Mouse (Mus musculus) MEL (cell line): ENCODE results near the gene Krt78. TPM values are rescaled to one million over a fixed set of nuclear protein-coding genes. Genes with fewer than 3 reads are reported as not detected.
A peak's percentile ranks its signal among the peaks of the same experiment; 100 is the strongest.

Source experiments
- DNase-seq: peaks from one replicate; pipeline ENCODE4 v3.0.0; 2011; ENCODE audit warnings: low read depth, low spot score
- H3K27ac ChIP-seq: 2 replicates; pipeline ENCODE4 v1.5.1; 2012; ENCODE audit warnings: low read depth, mild to moderate bottlenecking, control low read depth, low read length, moderate library complexity; ENCODE audit not compliant: control insufficient read depth
- H3K27me3 ChIP-seq, 2 experiments: fragments of 150-350 bp in 1 of 2; sonication (generic) in 1 of 2; 2 replicates each; pipeline ENCODE4 v1.6.1; 2012; ENCODE audit warnings: low read length in 2 of 2, mild to moderate bottlenecking in 2 of 2, improper control_type of control experiment in 1 of 2, moderate library complexity in 1 of 2; ENCODE audit not compliant: insufficient read depth in 2 of 2, control insufficient read depth in 1 of 2
- H3K36me3 ChIP-seq, 2 experiments: 2 replicates each; pipeline ENCODE4 v1.6.1; 2012 to 2014; ENCODE audit warnings: low read length in 2 of 2, improper control_type of control experiment in 1 of 2, inconsistent platforms in 1 of 2, mild to moderate bottlenecking in 1 of 2; ENCODE audit not compliant: insufficient read depth in 2 of 2, control insufficient read depth in 1 of 2
- H3K4me1 ChIP-seq, 2 experiments: fragments of 150-350 bp in 1 of 2; sonication (generic) in 1 of 2; 2 replicates each; pipeline ENCODE4 v1.6.1; 2012; ENCODE audit warnings: low read length in 2 of 2, improper control_type of control experiment in 1 of 2, mild to moderate bottlenecking in 1 of 2; ENCODE audit not compliant: insufficient read depth in 2 of 2, control insufficient read depth in 1 of 2
- H3K4me3 ChIP-seq, 2 experiments: fragments of 150-350 bp in 1 of 2; sonication (generic) in 1 of 2; 2 replicates each; pipeline ENCODE4 v1.5.1; 2012; ENCODE audit warnings: low read depth in 2 of 2, low read length in 2 of 2, mild to moderate bottlenecking in 2 of 2, moderate library complexity in 2 of 2, control low read depth in 1 of 2, improper control_type of control experiment in 1 of 2; ENCODE audit not compliant: control insufficient read depth in 1 of 2, insufficient read depth in 1 of 2
- H3K79me2 ChIP-seq: 2 replicates; pipeline ENCODE4 v1.6.1; 2012; ENCODE audit warnings: mild to moderate bottlenecking, low read length, moderate library complexity; ENCODE audit not compliant: control insufficient read depth, poor library complexity, insufficient read depth
- H3K9ac ChIP-seq: 2 replicates; pipeline ENCODE4 v1.6.1; 2012; ENCODE audit warnings: low read depth, mild to moderate bottlenecking, control low read depth, low read length, moderate library complexity; ENCODE audit not compliant: control insufficient read depth, poor library complexity, severe bottlenecking
- H3K9me3 ChIP-seq: fragments of 150-350 bp; sonication (generic); replicated peaks from 2 replicates; pipeline ENCODE4 v1.6.1; 2012; ENCODE audit warnings: mild to moderate bottlenecking, low read length, improper control_type of control experiment, moderate library complexity; ENCODE audit not compliant: insufficient read depth
- BHLHE40 ChIP-seq: IDR thresholded peaks from 2 replicates; pipeline ENCODE4 v1.6.1; 2012; ENCODE audit warnings: low read depth, mild to moderate bottlenecking, inconsistent platforms, low read length, improper control_type of control experiment, borderline replicate concordance
- CHD1 ChIP-seq: IDR thresholded peaks from 2 replicates; pipeline ENCODE4 v1.6.1; 2012; ENCODE audit warnings: low read depth, mild to moderate bottlenecking, inconsistent platforms, low read length, improper control_type of control experiment
- CHD2 ChIP-seq: IDR thresholded peaks from 2 replicates; pipeline ENCODE4 v1.6.1; 2011; ENCODE audit warnings: low read length, improper control_type of control experiment
- CTCF ChIP-seq, 3 experiments: IDR thresholded peaks in 2 of 3; conservative IDR thresholded peaks in 1 of 3; 2 replicates each; pipeline ENCODE4 v1.5.1; 2011 to 2012; ENCODE audit warnings: low read length in 3 of 3, low read depth in 2 of 3, mild to moderate bottlenecking in 2 of 3, improper control_type of control experiment in 1 of 3, inconsistent platforms in 1 of 3, mixed read lengths in 1 of 3, moderate library complexity in 1 of 3; ENCODE audit not compliant: control insufficient read depth in 1 of 3, insufficient read depth in 1 of 3, poor library complexity in 1 of 3, severe bottlenecking in 1 of 3
- ELF1 ChIP-seq: IDR thresholded peaks from 2 replicates; pipeline ENCODE4 v1.6.1; 2014; ENCODE audit warnings: low read depth, mild to moderate bottlenecking, inconsistent platforms, low read length, improper control_type of control experiment, moderate library complexity
- EP300 ChIP-seq, 2 experiments: IDR thresholded peaks; 2 replicates each; pipeline ENCODE4 v1.6.1; 2011; ENCODE audit warnings: improper control_type of control experiment in 2 of 2, low read length in 2 of 2, low read depth in 1 of 2, mild to moderate bottlenecking in 1 of 2
- ETS1 ChIP-seq: IDR thresholded peaks from 2 replicates; pipeline ENCODE4 v1.6.1; 2012; ENCODE audit warnings: low read depth, mild to moderate bottlenecking, inconsistent platforms, low read length, improper control_type of control experiment, moderate library complexity
- GABPA ChIP-seq: IDR thresholded peaks from 2 replicates; pipeline ENCODE4 v1.6.1; 2012; ENCODE audit warnings: low read depth, mild to moderate bottlenecking, inconsistent platforms, low read length, improper control_type of control experiment, moderate library complexity
- GATA1 ChIP-seq: IDR thresholded peaks from 2 replicates; pipeline ENCODE4 v1.6.1; 2011; ENCODE audit warnings: low read depth, low read length, improper control_type of control experiment
- HCFC1 ChIP-seq: IDR thresholded peaks from 2 replicates; pipeline ENCODE4 v1.6.1; 2012; ENCODE audit warnings: low read depth, mild to moderate bottlenecking, inconsistent platforms, low read length, improper control_type of control experiment, moderate library complexity
- JUND ChIP-seq: IDR thresholded peaks from 2 replicates; pipeline ENCODE4 v1.6.1; 2011; ENCODE audit warnings: low read depth, mild to moderate bottlenecking, improper control_type of control experiment, low read length
- KAT2A ChIP-seq: conservative IDR thresholded peaks from 2 replicates; pipeline ENCODE4 v1.6.1; 2012; ENCODE audit warnings: low read depth, low read length, improper control_type of control experiment, inconsistent platforms
- MAFK ChIP-seq: IDR thresholded peaks from 2 replicates; pipeline ENCODE4 v1.6.1; 2011; ENCODE audit warnings: low read depth, mild to moderate bottlenecking, low read length, improper control_type of control experiment, borderline replicate concordance
- MAX ChIP-seq: IDR thresholded peaks from 2 replicates; pipeline ENCODE4 v1.6.1; 2011; ENCODE audit warnings: low read length, improper control_type of control experiment
- MXI1 ChIP-seq: IDR thresholded peaks from 2 replicates; pipeline ENCODE4 v1.6.1; 2011; ENCODE audit warnings: mild to moderate bottlenecking, low read depth, low read length, improper control_type of control experiment
- MYC ChIP-seq: IDR thresholded peaks from 2 replicates; pipeline ENCODE4 v1.6.1; 2011; ENCODE audit warnings: low read depth, mild to moderate bottlenecking, low read length, improper control_type of control experiment, moderate library complexity
- NRF1 ChIP-seq: IDR thresholded peaks from 2 replicates; pipeline ENCODE4 v1.6.1; 2014; ENCODE audit warnings: low read depth, mild to moderate bottlenecking, inconsistent platforms, low read length, improper control_type of control experiment, moderate library complexity; ENCODE audit not compliant: poor library complexity, insufficient read depth, severe bottlenecking
- POLR2A ChIP-seq, 2 experiments: IDR thresholded peaks; 2 replicates each; pipeline ENCODE4 v1.6.1; 2011 to 2012; ENCODE audit warnings: low read length in 2 of 2, mild to moderate bottlenecking in 2 of 2, control low read depth in 1 of 2, improper control_type of control experiment in 1 of 2, low read depth in 1 of 2, moderate library complexity in 1 of 2; ENCODE audit not compliant: control insufficient read depth in 1 of 2, insufficient read depth in 1 of 2, poor library complexity in 1 of 2
- POLR2AphosphoS5 ChIP-seq: IDR thresholded peaks from 2 replicates; pipeline ENCODE4 v1.6.1; 2012; ENCODE audit warnings: low read depth, borderline replicate concordance, mild to moderate bottlenecking, inconsistent platforms, low read length, moderate library complexity, mixed read lengths
- RAD21 ChIP-seq: IDR thresholded peaks from 2 replicates; pipeline ENCODE4 v1.6.1; 2011; ENCODE audit warnings: mild to moderate bottlenecking, low read depth, low read length, improper control_type of control experiment
- RCOR1 ChIP-seq: IDR thresholded peaks from 2 replicates; pipeline ENCODE4 v1.6.1; 2012; ENCODE audit warnings: low read depth, mild to moderate bottlenecking, inconsistent platforms, low read length, improper control_type of control experiment
- SIN3A ChIP-seq: IDR thresholded peaks from 2 replicates; pipeline ENCODE4 v1.6.1; 2012; ENCODE audit warnings: low read length, improper control_type of control experiment, inconsistent platforms
- TCF12 ChIP-seq: IDR thresholded peaks from 2 replicates; pipeline ENCODE4 v1.6.1; 2014; ENCODE audit warnings: low read depth, mild to moderate bottlenecking, inconsistent platforms, low read length, improper control_type of control experiment, moderate library complexity
- USF2 ChIP-seq, 2 experiments: IDR thresholded peaks; 2 replicates each; pipeline ENCODE4 v1.6.1; 2011 to 2012; ENCODE audit warnings: improper control_type of control experiment in 2 of 2, low read length in 2 of 2, borderline replicate concordance in 1 of 2, inconsistent platforms in 1 of 2, low read depth in 1 of 2, mild to moderate bottlenecking in 1 of 2; ENCODE audit not compliant: insufficient read depth in 1 of 2
- ZMIZ1 ChIP-seq: IDR thresholded peaks from 2 replicates; pipeline ENCODE4 v1.6.1; 2012; ENCODE audit warnings: low read depth, mild to moderate bottlenecking, inconsistent platforms, low read length, improper control_type of control experiment, moderate library complexity
- ZNF384 ChIP-seq: IDR thresholded peaks from 2 replicates; pipeline ENCODE4 v1.6.1; 2012; ENCODE audit warnings: low read depth, mild to moderate bottlenecking, inconsistent platforms, low read length, improper control_type of control experiment
- polyA plus RNA-seq, 2 experiments: library from polyadenylated mRNA; stranded (reverse) in 1 of 2; unstranded in 1 of 2; fragments of >175 nt in 1 of 2; fragments of >200 nt in 1 of 2; gene quantifications; 2 replicates each; pipeline versions ENCODE4 v1.2.1 to v1.2.4; 2012; ENCODE audit warnings: low replicate concordance in 2 of 2, low read depth in 1 of 2; ENCODE audit not compliant: insufficient read length in 2 of 2, insufficient read depth in 1 of 2, missing spikeins in 1 of 2
- total RNA-seq: library from RNA; depleted of rRNA; stranded (reverse); fragments of 300-350 nt; gene quantifications from 2 replicates; pipeline ENCODE4 v1.2.3, GENCODE M21; 2012

Gene Krt78
- total and polyA plus RNA-seq, 3 experiments, result 0.08 to 0.17 TPM; not detected in 1

- Histone ChIP-seq H3K4me3 (no peak overlapping the region), H3K9me3 (no peaks in the 10 kb centered on the region), H3K4me1 (peaks cover 22 to 37% of the 10 kb centered on the region in 2 experiments), H3K27me3 (no peaks in the 10 kb centered on the region), H3K9ac (no peak overlapping the region), H3K79me2 (no peaks in the 10 kb centered on the region; the same call in 1 of the 2 replicates), H3K36me3 (peaks cover 0 to 28% of the 10 kb centered on the region in 2 experiments; a peak in 2 of 4 replicates), H3K27ac (no peak overlapping the region)
- no peak for DNase-seq
- no peak for TF ChIP-seq CHD2
- no peak for TF ChIP-seq BHLHE40
- TF ChIP-seq KAT2A, result no peak
- no peak for TF ChIP-seq NRF1
- no peak for TF ChIP-seq RCOR1
- no peak for TF ChIP-seq MXI1
- no peak for TF ChIP-seq TCF12
- TF ChIP-seq EP300 (IDR thresholded peaks at IDR 0.05; ENCODE audit: low read depth in 1 of 2, low read length in 2 of 2), result no peak
- TF ChIP-seq ELF1, result no peak
- no peak for TF ChIP-seq SIN3A
- no peak for TF ChIP-seq GABPA
Measured at GRCm38 (mm10) chr15:101980849-101981248, 26.8 kb upstream of the Krt78 start.

- no peaks in the 10 kb centered on the region for H3K9me3 ChIP-seq
- peak overlapping the region; percentile 60 to 78 for H3K4me3 ChIP-seq
- H3K4me1 ChIP-seq, result peaks cover 17 to 42% of the 10 kb centered on the region in 2 experiments
- H3K9ac ChIP-seq, result peak overlapping the region; percentile 83
- no peaks in the 10 kb centered on the region for H3K27me3 ChIP-seq
- H3K36me3 ChIP-seq, result peaks cover 0 to 37% of the 10 kb centered on the region in 2 experiments; a peak in 2 of 4 replicates
- H3K27ac ChIP-seq, result peak overlapping the region; percentile 70
- no peaks in the 10 kb centered on the region; the same call in 1 of the 2 replicates for H3K79me2 ChIP-seq
- DNase-seq, result peak; percentile 95
- TF ChIP-seq BHLHE40 (peak; percentile 58; the same call in 1 of the 2 replicates), GABPA (0 out of 2 replicates have a peak, but pooled peaks have one; percentile 60), HCFC1 (no peak; the same call in none of the 2 replicates), MAX (no peak; the same call in 1 of the 2 replicates), RCOR1 (no peak; the same call in 1 of the 2 replicates), JUND (peak; percentile 66; the same call in 1 of the 2 replicates), NRF1 (no peak), USF2 (IDR thresholded peaks at IDR 0.05; ENCODE audit: borderline replicate concordance in 1 of 2, insufficient read depth in 1 of 2, low read depth in 1 of 2, low read length in 2 of 2) (no peak), TCF12 (peak; percentile 50), RAD21 (no peak), CHD1 (no peak), POLR2AphosphoS5 (no peak), CHD2 (peak; percentile 64), ZNF384 (no peak), MXI1 (no peak), ZMIZ1 (0 out of 2 replicates have a peak, but pooled peaks have one; percentile 10), MYC (no peak), ETS1 (peak; percentile 95), MAFK (peak; percentile 79; the same call in 1 of the 2 replicates), EP300 (IDR thresholded peaks at IDR 0.05; ENCODE audit: low read depth in 1 of 2, low read length in 2 of 2) (peak; percentile 71 to 88; a peak in 3 of 4 replicates), KAT2A (no peak), SIN3A (peak; percentile 69; the same call in 1 of the 2 replicates), GATA1 (no peak), POLR2A (IDR thresholded peaks at IDR 0.05; ENCODE audit: control insufficient read depth in 1 of 2, insufficient read depth in 1 of 2, low read depth in 1 of 2, low read length in 2 of 2, poor library complexity in 1 of 2) (peak in 1 of 2 experiments; percentile 26; a peak in 1 of 4 replicates), ELF1 (0 out of 2 replicates have a peak, but pooled peaks have one; percentile 12), CTCF (IDR thresholded peaks at IDR 0.05 in 2 of 3, conservative IDR thresholded peaks at IDR 0.05 in 1 of 3; ENCODE audit: control insufficient read depth in 1 of 3, insufficient read depth in 1 of 3, low read depth in 2 of 3, low read length in 3 of 3, poor library complexity in 1 of 3, severe bottlenecking in 1 of 3) (peak in 1 of 3 experiments; percentile 22; a peak in 1 of 6 replicates)
Measured at GRCm38 (mm10) chr15:101977043-101977726, 23.1 kb upstream of the Krt78 start.
